Mouse (Mus musculus): ENCODE data around the gene Ero1l. TPM values are rescaled to one million over a fixed set of nuclear protein-coding genes. Genes with fewer than 3 reads are reported as not detected.
A peak's percentile ranks its signal among the peaks of the same experiment; 100 is the strongest.

Gene Ero1l
- total and polyA plus RNA-seq, 3 experiments: 91.4 to 291 (median 155) TPM

DNA sequence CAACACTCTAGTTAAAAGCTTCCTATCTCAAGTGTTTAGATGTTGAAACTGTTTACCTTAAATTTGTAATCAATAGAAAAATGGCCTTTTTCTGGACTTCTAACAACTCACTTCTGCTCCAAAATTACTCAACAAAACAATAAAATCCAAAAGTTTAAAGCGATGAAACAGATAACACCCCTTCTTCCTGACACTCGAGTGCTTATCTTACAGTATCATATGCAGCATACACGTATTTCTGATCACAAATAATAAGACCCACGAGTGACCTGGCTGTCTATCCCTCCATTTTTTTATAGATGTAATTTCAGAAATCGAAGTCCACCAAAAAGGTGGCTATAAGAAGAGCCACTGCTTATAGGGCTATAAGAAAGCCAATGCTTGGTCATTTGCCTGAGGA is 1.6 kb downstream of the Ero1l start:
- Histone ChIP-seq H3K4me3 (replicated peaks in 1 of 3; ENCODE audit: low read depth in 2 of 3, low read length in 2 of 3, poor library complexity in 1 of 3) (peak overlapping the region; percentile 88 to 96 (median 91)), H3K9ac (ENCODE audit: insufficient read depth, low read depth) (peak overlapping the region; percentile 66), H3K27ac (ENCODE audit: insufficient read depth, low read depth) (no peak overlapping the region), H3K9me3 (replicated peaks; ENCODE audit: low read length) (no peaks in the 10 kb centered on the region), H3K4me2 (ENCODE audit: insufficient read depth, low read depth, poor library complexity, severe bottlenecking) (peak overlapping the region; percentile 30), H3K4me1 (ENCODE audit: control insufficient read depth in 1 of 2, insufficient read depth in 2 of 2) (peaks cover 10 to 40% of the 10 kb centered on the region in 2 experiments), H3K27me3 (replicated peaks) (no peaks in the 10 kb centered on the region), H3K79me2 (replicated peaks; ENCODE audit: control insufficient read depth, extremely low read depth, insufficient read depth, poor library complexity, severe bottlenecking) (peaks cover 59% of the 10 kb centered on the region), H3K36me3 (replicated peaks in 1 of 2; ENCODE audit: control insufficient read depth in 1 of 2, insufficient read depth in 1 of 2, low read length in 1 of 2) (peaks cover 0 to 18% of the 10 kb centered on the region in 2 experiments)
- DNase-seq (ENCODE audit: extremely low read depth): no peak
- dilution Hi-C loops (cut with MboI; ENCODE audit: extremely low pct_ligation_motif_present, extremely low pct_unique_long_range_greater_than_20kb, low sequenced_read_pairs): no loop called here
- TF ChIP-seq MXI1 (IDR thresholded peaks at IDR 0.05; ENCODE audit: low read depth, low read length) (peak; percentile 40; the same call in 1 of the 2 replicates), MAFK (IDR thresholded peaks at IDR 0.05; ENCODE audit: insufficient replicate concordance, low read length) (no peak)
- in situ Hi-C loops (cut with MboI; ENCODE audit: low pct_ligation_motif_present, low pct_unique_long_range_greater_than_20kb, low sequenced_read_pairs): no loop called here

DNA sequence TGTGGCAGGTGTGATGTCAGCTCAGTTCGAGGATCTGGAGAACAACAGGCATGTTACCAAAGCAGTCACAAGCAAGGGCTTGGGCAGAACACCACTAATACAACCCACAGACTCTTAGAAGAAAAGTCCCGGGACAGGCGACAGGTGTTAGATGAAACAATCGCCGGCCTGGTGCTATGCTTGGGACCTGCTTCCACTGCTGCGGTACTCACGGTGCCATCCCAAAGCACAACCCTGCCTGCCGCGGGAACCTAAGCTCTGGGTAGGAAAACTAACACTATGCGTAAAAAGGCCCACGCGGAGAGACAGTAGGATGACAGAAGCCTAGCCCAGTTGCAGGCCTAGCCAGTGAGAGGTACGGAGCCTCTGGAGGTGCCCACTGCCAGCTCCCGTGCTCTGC is 8.5 kb downstream of the Ero1l start:
- DNase-seq (ENCODE audit: extremely low read depth): no peak
- in situ Hi-C loops (cut with MboI; ENCODE audit: low pct_ligation_motif_present, low pct_unique_long_range_greater_than_20kb, low sequenced_read_pairs): no loop called here
- H3K36me3 ChIP-seq (replicated peaks in 1 of 2; ENCODE audit: control insufficient read depth in 1 of 2, insufficient read depth in 1 of 2, low read length in 1 of 2): peaks cover 16 to 61% of the 10 kb centered on the region in 2 experiments
- peaks cover 82% of the 10 kb centered on the region for H3K79me2 ChIP-seq (replicated peaks; ENCODE audit: control insufficient read depth, extremely low read depth, insufficient read depth, poor library complexity, severe bottlenecking)
- H3K4me1 ChIP-seq (ENCODE audit: control insufficient read depth in 1 of 2, insufficient read depth in 2 of 2): peaks cover 9 to 35% of the 10 kb centered on the region in 2 experiments
- H3K27ac ChIP-seq (ENCODE audit: insufficient read depth, low read depth): no peak overlapping the region
- no peak overlapping the region for H3K9ac ChIP-seq (ENCODE audit: insufficient read depth, low read depth)
- H3K4me3 ChIP-seq (replicated peaks in 1 of 3; ENCODE audit: low read depth in 2 of 3, low read length in 2 of 3, poor library complexity in 1 of 3): no peak overlapping the region
- no peaks in the 10 kb centered on the region for H3K27me3 ChIP-seq (replicated peaks)
- dilution Hi-C loops (cut with MboI; ENCODE audit: extremely low pct_ligation_motif_present, extremely low pct_unique_long_range_greater_than_20kb, low sequenced_read_pairs): no loop called here
- no peak overlapping the region for H3K4me2 ChIP-seq (ENCODE audit: insufficient read depth, low read depth, poor library complexity, severe bottlenecking)
- H3K9me3 ChIP-seq (replicated peaks; ENCODE audit: low read length): no peaks in the 10 kb centered on the region
- TF ChIP-seq CHD1 (IDR thresholded peaks at IDR 0.05; ENCODE audit: low read depth, low read length): no peak
- TF ChIP-seq ELF1 (IDR thresholded peaks at IDR 0.05; ENCODE audit: low read depth, low read length): no peak
- no peak for TF ChIP-seq BHLHE40 (IDR thresholded peaks at IDR 0.05; ENCODE audit: low read depth, low read length)
- no peak for TF ChIP-seq MXI1 (IDR thresholded peaks at IDR 0.05; ENCODE audit: low read depth, low read length)
- no peak for TF ChIP-seq NRF1 (IDR thresholded peaks at IDR 0.05; ENCODE audit: low read depth, low read length)
- no peak for TF ChIP-seq USF2 (conservative IDR thresholded peaks at IDR 0.05; ENCODE audit: low read depth, low read length)
- TF ChIP-seq ETS1 (conservative IDR thresholded peaks at IDR 0.05; ENCODE audit: low read depth, low read length): no peak
- TF ChIP-seq MAZ (IDR thresholded peaks at IDR 0.05; ENCODE audit: low read depth, low read length): no peak
- TF ChIP-seq UBTF (IDR thresholded peaks at IDR 0.05; ENCODE audit: low read depth, low read length): no peak
- no peak for TF ChIP-seq E2F4 (IDR thresholded peaks at IDR 0.05; ENCODE audit: insufficient replicate concordance, low read depth, low read length)

DNA sequence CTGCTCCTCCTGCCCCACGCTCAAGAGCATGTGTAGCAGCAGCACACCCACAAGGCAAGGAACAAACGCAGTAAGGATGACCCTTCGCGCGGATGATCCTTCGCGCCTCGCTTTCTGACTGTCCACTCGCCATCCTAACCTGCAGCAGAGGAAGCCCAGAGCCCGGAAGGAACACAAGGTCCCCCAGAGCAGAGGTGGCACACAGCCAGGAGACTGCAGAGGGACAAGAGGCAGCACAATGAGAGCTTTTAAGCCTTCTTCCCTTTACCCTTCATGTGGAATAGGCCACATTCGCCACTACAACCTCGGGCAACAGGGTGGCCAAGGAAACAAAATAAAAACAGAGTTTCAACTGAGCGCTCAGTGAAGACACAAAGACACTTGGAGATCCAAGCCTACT is 8.9 kb downstream of the Ero1l start:
- no peak overlapping the region for H3K4me2 ChIP-seq (ENCODE audit: insufficient read depth, low read depth, poor library complexity, severe bottlenecking)
- no peak overlapping the region for H3K4me3 ChIP-seq (replicated peaks in 1 of 3; ENCODE audit: low read depth in 2 of 3, low read length in 2 of 3, poor library complexity in 1 of 3)
- peaks cover 9 to 32% of the 10 kb centered on the region in 2 experiments for H3K4me1 ChIP-seq (ENCODE audit: control insufficient read depth in 1 of 2, insufficient read depth in 2 of 2)
- H3K9me3 ChIP-seq (replicated peaks; ENCODE audit: low read length): no peaks in the 10 kb centered on the region
- DNase-seq (ENCODE audit: extremely low read depth): no peak
- no peak for TF ChIP-seq NELFE (IDR thresholded peaks at IDR 0.05; ENCODE audit: low read depth, low read length)
- no peak for TF ChIP-seq ZC3H11A (IDR thresholded peaks at IDR 0.05; ENCODE audit: low read depth, low read length)
- no peak for TF ChIP-seq USF2 (conservative IDR thresholded peaks at IDR 0.05; ENCODE audit: low read depth, low read length)
- no peak for TF ChIP-seq PAX5 (IDR thresholded peaks at IDR 0.05; ENCODE audit: low read length)
- TF ChIP-seq MEF2A (IDR thresholded peaks at IDR 0.05; ENCODE audit: borderline replicate concordance, low read depth, low read length): no peak
- TF ChIP-seq TBP (conservative IDR thresholded peaks at IDR 0.05; ENCODE audit: low read depth, low read length): no peak
- TF ChIP-seq ETS1 (conservative IDR thresholded peaks at IDR 0.05; ENCODE audit: low read depth, low read length): no peak
- no peak for TF ChIP-seq KAT2A (IDR thresholded peaks at IDR 0.05; ENCODE audit: insufficient replicate concordance, low read length)
- no peak for TF ChIP-seq POLR2AphosphoS2 (IDR thresholded peaks at IDR 0.05; ENCODE audit: low read depth, low read length)
- no peak for TF ChIP-seq USF1 (IDR thresholded peaks at IDR 0.05; ENCODE audit: low read depth, low read length)
- TF ChIP-seq CHD2 (IDR thresholded peaks at IDR 0.05; ENCODE audit: low read length): no peak
- no peak for TF ChIP-seq RCOR1 (conservative IDR thresholded peaks at IDR 0.05; ENCODE audit: low read depth, low read length)
- TF ChIP-seq EP300 (IDR thresholded peaks at IDR 0.05; ENCODE audit: low read length): no peak
- TF ChIP-seq IRF4 (IDR thresholded peaks at IDR 0.05; ENCODE audit: low read depth, low read length): no peak
- TF ChIP-seq ZKSCAN1 (IDR thresholded peaks at IDR 0.05; ENCODE audit: borderline replicate concordance, low read depth, low read length): no peak
- TF ChIP-seq JUND (conservative IDR thresholded peaks at IDR 0.05; ENCODE audit: low read depth, low read length): no peak
- no peak for TF ChIP-seq BHLHE40 (IDR thresholded peaks at IDR 0.05; ENCODE audit: low read depth, low read length)
- no peak for TF ChIP-seq SMC3 (IDR thresholded peaks at IDR 0.05; ENCODE audit: low read depth, low read length)
- no peak overlapping the region for H3K9ac ChIP-seq (ENCODE audit: insufficient read depth, low read depth)
- peaks cover 19 to 65% of the 10 kb centered on the region in 2 experiments for H3K36me3 ChIP-seq (replicated peaks in 1 of 2; ENCODE audit: control insufficient read depth in 1 of 2, insufficient read depth in 1 of 2, low read length in 1 of 2)
- no peak overlapping the region for H3K27ac ChIP-seq (ENCODE audit: insufficient read depth, low read depth)
- dilution Hi-C loops (cut with MboI; ENCODE audit: extremely low pct_ligation_motif_present, extremely low pct_unique_long_range_greater_than_20kb, low sequenced_read_pairs) (no loop called here), in situ Hi-C loops (cut with MboI; ENCODE audit: low pct_ligation_motif_present, low pct_unique_long_range_greater_than_20kb, low sequenced_read_pairs) (no loop called here)
- peaks cover 80% of the 10 kb centered on the region for H3K79me2 ChIP-seq (replicated peaks; ENCODE audit: control insufficient read depth, extremely low read depth, insufficient read depth, poor library complexity, severe bottlenecking)
- no peaks in the 10 kb centered on the region for H3K27me3 ChIP-seq (replicated peaks)

Data from CH12.LX (cell line).